Mouse (Mus musculus): ENCODE data around the gene Serpinb9.

- TF ChIP-seq EP300 (optimal IDR thresholded peaks at IDR 0.05) (no peak), CTCF (IDR thresholded peaks at IDR 0.05; ENCODE audit: low read depth) (no peak)
Measured at GRCm38 (mm10) chr13:33047234-33047633, 44.2 kb downstream of the Serpinb9 start.

Measured in stomach, postnatal 0 days (tissue).